Mouse (Mus musculus): ENCODE results near the gene Dgat2l6. TPM values are rescaled to one million over a fixed set of nuclear protein-coding genes. Genes with fewer than 3 reads are reported as not detected.

The Dgat2l6 gene
- total RNA-seq, 1 experiment from 2014 or later = not detected

Other genes starting within 250 kb of the Dgat2l6 start
- not detected in 2 replicates for gene Otud6a, start 95.8 kb upstream of the Dgat2l6 start, total RNA-seq (2017)
- 0.35 and 1.6 TPM in 2 replicates for gene Awat2, start 82.1 kb upstream of the Dgat2l6 start, total RNA-seq (2017)
- gene Igbp1, start 30.5 kb upstream of the Dgat2l6 start, total RNA-seq (2017) = 67.4 and 67.7 TPM in 2 replicates
- gene Awat1, start 47.4 kb downstream of the Dgat2l6 start, total RNA-seq (2017) = not detected in 2 replicates
- not detected in 2 replicates for gene P2ry4, start 70.0 kb downstream of the Dgat2l6 start, total RNA-seq (2017)
- not detected in 2 replicates for gene Arr3, start 80.7 kb downstream of the Dgat2l6 start, total RNA-seq (2017)
- 1.1 and 2.1 TPM in 2 replicates for gene Kif4, start 100.9 kb downstream of the Dgat2l6 start, total RNA-seq (2017)
- gene Pdzd11, start 101.7 kb downstream of the Dgat2l6 start, total RNA-seq (2017) = 10.8 and 12.9 TPM in 2 replicates
- not detected in 2 replicates for gene Gdpd2, start 205.0 kb downstream of the Dgat2l6 start, total RNA-seq (2017)
- 4.7 and 5.8 TPM in 2 replicates for gene Dlg3, start 242.9 kb downstream of the Dgat2l6 start, total RNA-seq (2017)